8 mouse cellular contexts compared by ENCODE assay signal in the genomic region with DNA sequence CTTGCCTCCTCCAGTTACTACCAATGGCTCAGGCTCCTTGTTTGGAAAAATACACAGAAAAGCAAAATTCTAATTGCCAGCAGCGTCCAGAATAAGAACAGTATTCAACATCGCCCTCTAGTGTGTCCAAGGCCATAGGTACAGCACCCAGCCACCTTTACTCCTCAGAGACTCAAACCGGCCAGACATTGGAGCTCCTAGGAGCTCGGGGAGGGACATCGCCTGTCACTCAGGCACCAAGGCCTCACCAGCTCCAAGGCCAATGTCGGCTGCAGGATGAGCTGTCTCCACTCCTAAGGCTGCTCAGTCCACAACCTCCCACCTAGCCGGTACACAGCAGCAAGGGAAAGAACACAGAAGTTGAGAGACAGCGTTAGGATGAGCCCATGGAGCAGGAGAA.
A peak's percentile ranks its signal among the peaks of the same experiment; 100 is the strongest.
DNase-seq lines count a peak whose midpoint lies in the region; ATAC-seq and TF ChIP-seq lines count a peak whose summit lies in the region.

No protein-coding gene starts in this region.

- TF ChIP-seq CTCF in forebrain, postnatal 0 days (IDR thresholded peaks at IDR 0.05; ENCODE audit: low read depth): peak; percentile 51

- no peak overlapping the region for H3K4me2 ChIP-seq in forebrain, postnatal 0 days (ENCODE audit: low read depth)
- H3K4me2 ChIP-seq in neural tube, embryonic 14.5 days (ENCODE audit: low read depth, low read length): no peak overlapping the region

- ATAC-seq in forebrain, postnatal 0 days: peak; percentile 17; the same call in 1 of the 2 replicates
- peak; percentile 13; the same call in 1 of the 2 replicates for ATAC-seq in neural tube, embryonic 14.5 days (ENCODE audit: low read depth)

- H3K9me3 ChIP-seq in forebrain, postnatal 0 days (ENCODE audit: low read length): no peaks in the 10 kb centered on the region
- H3K9me3 ChIP-seq in neural tube, embryonic 14.5 days (ENCODE audit: control insufficient read depth, low read length): no peaks in the 10 kb centered on the region

- peaks cover 7% of the 10 kb centered on the region; the same call in 1 of the 2 replicates for H3K4me1 ChIP-seq in forebrain, postnatal 0 days (ENCODE audit: insufficient read depth)
- peaks cover 14% of the 10 kb centered on the region for H3K4me1 ChIP-seq in neural tube, embryonic 14.5 days (ENCODE audit: control insufficient read depth, insufficient read depth, low read length)

- no peak overlapping the region for H3K27ac ChIP-seq in forebrain, postnatal 0 days (ENCODE audit: low read depth, low read length)
- 0 out of 2 replicates have a peak overlapping the region, but pooled peaks have one; percentile 35 for H3K27ac ChIP-seq in neural tube, embryonic 14.5 days (ENCODE audit: low read depth, low read length)

- H3K4me3 ChIP-seq in forebrain, postnatal 0 days (ENCODE audit: low read depth, low read length): no peak overlapping the region
- no peak overlapping the region for H3K4me3 ChIP-seq in neural tube, embryonic 14.5 days (ENCODE audit: low read depth, low read length)

- no peaks in the 10 kb centered on the region for H3K36me3 ChIP-seq in forebrain, postnatal 0 days (ENCODE audit: insufficient read depth)
- no peaks in the 10 kb centered on the region for H3K36me3 ChIP-seq in neural tube, embryonic 14.5 days (ENCODE audit: control insufficient read depth, insufficient read depth, low read length)

- H3K9ac ChIP-seq in forebrain, postnatal 0 days: no peak overlapping the region
- H3K9ac ChIP-seq in neural tube, embryonic 14.5 days (replicated peaks; ENCODE audit: low read depth, low read length): no peak overlapping the region

- 37% methylated on average over 8 of the region's 8 CpGs for WGBS in forebrain, postnatal 0 days
- WGBS in neural tube, embryonic 14.5 days: 40% methylated on average over 8 of the region's 8 CpGs

- peak; percentile 51 to 63 for DNase-seq in frontal cortex, postnatal 36 days (ENCODE audit: low spot score in 2 of 2)
- no peak for DNase-seq in frontal cortex, postnatal 10 days (ENCODE audit: low spot score in 2 of 2)
- DNase-seq in 416B (ENCODE audit: low read depth): peak; percentile 35
- peak; percentile 82 to 83 for DNase-seq in adrenal gland, postnatal 36 days
- DNase-seq in forebrain, postnatal 0 days: peak; percentile 37
- DNase-seq in layer of hippocampus, postnatal 14 days (ENCODE audit: low spot score in 2 of 2): peak; percentile 40 to 44
- no peak for DNase-seq in thymus, postnatal 14 days

- H3K27me3 ChIP-seq in forebrain, postnatal 0 days (ENCODE audit: insufficient read depth, low read length): no peaks in the 10 kb centered on the region
- H3K27me3 ChIP-seq in neural tube, embryonic 14.5 days (ENCODE audit: control insufficient read depth, insufficient read depth, low read length): no peaks in the 10 kb centered on the region

Comparison
In these comparisons a context has a peak if more than half of its experiments do, and no peak if none do; other contexts are left out.
1. DNase-seq: peak in frontal cortex, postnatal 36 days (2 of 2), 416B (single experiment), adrenal gland, postnatal 36 days (2 of 2), forebrain, postnatal 0 days (single experiment) and layer of hippocampus, postnatal 14 days (2 of 2); none in frontal cortex, postnatal 10 days (0 of 2) and thymus, postnatal 14 days (single experiment).